Mouse (Mus musculus): ENCODE results near the gene Prrt2. TPM values are rescaled to one million over a fixed set of nuclear protein-coding genes. Genes with fewer than 3 reads are reported as not detected.

The Prrt2 gene
- polyA plus RNA-seq (2015; fragmentation: Nextera tagmentation; extraction: Ambion mirVana), result 2.9 and 3.8 TPM in 2 replicates

GRCm38 (mm10) chr7:127020901-127021562 is at the start of gene Prrt2, which contains the start of gene Gm42742:
Gene Prrt2, minus strand, starts transcription at chr7:127021211.
Gene Gm42742, minus strand, starts transcription at chr7:127021097.
- H3K4me1 ChIP-seq (ENCODE audit: control insufficient read depth, insufficient read depth, low read length), result peaks cover 67% of the 10 kb centered on the region
- H3K4me3 ChIP-seq (ENCODE audit: low read length), result peak within 1 kb of the TSS; percentile 53
- H3K4me2 ChIP-seq (ENCODE audit: low read depth, low read length), result peak within 1 kb of the TSS; percentile 83
- H3K9me3 ChIP-seq (ENCODE audit: control insufficient read depth, low read length), result no peaks in the 10 kb centered on the region
- 1% methylated on average over 35 of the region's 37 CpGs for WGBS
- H3K27ac ChIP-seq (ENCODE audit: low read length), result peak within 1 kb of the TSS; percentile 68
- H3K36me3 ChIP-seq (ENCODE audit: control insufficient read depth, insufficient read depth, low read length), result peaks cover 7% of the 10 kb centered on the region
- ATAC-seq, result no peak
- H3K9ac ChIP-seq (ENCODE audit: low read depth, low read length), result peak within 1 kb of the TSS; percentile 71
- H3K27me3 ChIP-seq (replicated peaks; ENCODE audit: control insufficient read depth, insufficient read depth, low read length), result no peaks in the 10 kb centered on the region

- 69% methylated on average over 4 of the region's 4 CpGs for WGBS
- Histone ChIP-seq H3K9me3 (ENCODE audit: control insufficient read depth, low read length) (no peaks in the 10 kb centered on the region), H3K4me2 (ENCODE audit: low read depth, low read length) (no peak overlapping the region), H3K4me3 (ENCODE audit: low read length) (no peak overlapping the region), H3K36me3 (ENCODE audit: control insufficient read depth, insufficient read depth, low read length) (no peaks in the 10 kb centered on the region), H3K4me1 (ENCODE audit: control insufficient read depth, insufficient read depth, low read length) (no peaks in the 10 kb centered on the region), H3K27me3 (replicated peaks; ENCODE audit: control insufficient read depth, insufficient read depth, low read length) (no peaks in the 10 kb centered on the region), H3K27ac (ENCODE audit: low read length) (no peak overlapping the region), H3K9ac (ENCODE audit: low read depth, low read length) (no peak overlapping the region)
- no peak for ATAC-seq
Measured at GRCm38 (mm10) chr7:127066317-127066716, 45.3 kb upstream of the Prrt2 start.

- no peak overlapping the region for H3K4me2 ChIP-seq (ENCODE audit: low read depth, low read length)
- H3K9ac ChIP-seq (ENCODE audit: low read depth, low read length), result no peak overlapping the region
- no peak overlapping the region for H3K4me3 ChIP-seq (ENCODE audit: low read length)
- no peaks in the 10 kb centered on the region for H3K36me3 ChIP-seq (ENCODE audit: control insufficient read depth, insufficient read depth, low read length)
- H3K9me3 ChIP-seq (ENCODE audit: control insufficient read depth, low read length), result no peaks in the 10 kb centered on the region
- 84% methylated on average over 6 of the region's 6 CpGs for WGBS
- H3K27me3 ChIP-seq (replicated peaks; ENCODE audit: control insufficient read depth, insufficient read depth, low read length), result no peaks in the 10 kb centered on the region
- no peak overlapping the region for H3K27ac ChIP-seq (ENCODE audit: low read length)
- no peaks in the 10 kb centered on the region for H3K4me1 ChIP-seq (ENCODE audit: control insufficient read depth, insufficient read depth, low read length)
- ATAC-seq, result no peak
Measured at GRCm38 (mm10) chr7:127065538-127065937, 44.5 kb upstream of the Prrt2 start.

GRCm38 (mm10) chr7:127055026-127055585 is 34.1 kb upstream of the Prrt2 start:
- 61% methylated on average over 5 of the region's 5 CpGs for WGBS
- Histone ChIP-seq H3K27ac (ENCODE audit: low read length) (no peak overlapping the region), H3K4me3 (ENCODE audit: low read length) (no peak overlapping the region), H3K4me1 (ENCODE audit: control insufficient read depth, insufficient read depth, low read length) (no peaks in the 10 kb centered on the region), H3K9me3 (ENCODE audit: control insufficient read depth, low read length) (no peaks in the 10 kb centered on the region), H3K36me3 (ENCODE audit: control insufficient read depth, insufficient read depth, low read length) (no peaks in the 10 kb centered on the region), H3K9ac (ENCODE audit: low read depth, low read length) (no peak overlapping the region), H3K4me2 (ENCODE audit: low read depth, low read length) (no peak overlapping the region), H3K27me3 (replicated peaks; ENCODE audit: control insufficient read depth, insufficient read depth, low read length) (0 out of 2 replicates have a peak, but pooled peaks cover 4% of the 10 kb centered on the region)
- ATAC-seq, result no peak

GRCm38 (mm10) chr7:127041851-127042672 is 21.1 kb upstream of the Prrt2 start, which contains the start of gene Kif22:
Gene Kif22, minus strand, starts transcription at chr7:127042471.
- WGBS, result under 1% methylated on average over 53 of the region's 53 CpGs
- ATAC-seq, result peak; percentile 90
- peak within 1 kb of the TSS; percentile 68 for H3K4me2 ChIP-seq (ENCODE audit: low read depth, low read length)
- H3K9ac ChIP-seq (ENCODE audit: low read depth, low read length), result peak within 1 kb of the TSS; percentile 84
- H3K27ac ChIP-seq (ENCODE audit: low read length), result peak within 1 kb of the TSS; percentile 77
- peak within 1 kb of the TSS; percentile 84 for H3K4me3 ChIP-seq (ENCODE audit: low read length)
- no peaks in the 10 kb centered on the region for H3K9me3 ChIP-seq (ENCODE audit: control insufficient read depth, low read length)
- no peaks in the 10 kb centered on the region; the same call in 1 of the 2 replicates for H3K36me3 ChIP-seq (ENCODE audit: control insufficient read depth, insufficient read depth, low read length)
- peaks cover 12% of the 10 kb centered on the region for H3K4me1 ChIP-seq (ENCODE audit: control insufficient read depth, insufficient read depth, low read length)
- no peaks in the 10 kb centered on the region for H3K27me3 ChIP-seq (replicated peaks; ENCODE audit: control insufficient read depth, insufficient read depth, low read length)

GRCm38 (mm10) chr7:127031244-127031643 is 10.2 kb upstream of the Prrt2 start:
- no peaks in the 10 kb centered on the region for H3K9me3 ChIP-seq (ENCODE audit: control insufficient read depth, low read length)
- no peak overlapping the region for H3K4me3 ChIP-seq (ENCODE audit: low read length)
- H3K27ac ChIP-seq (ENCODE audit: low read length), result no peak overlapping the region
- ATAC-seq, result no peak
- WGBS, result 74% methylated on average over 1 of the region's 1 CpGs
- H3K4me1 ChIP-seq (ENCODE audit: control insufficient read depth, insufficient read depth, low read length), result peaks cover 7% of the 10 kb centered on the region
- H3K27me3 ChIP-seq (replicated peaks; ENCODE audit: control insufficient read depth, insufficient read depth, low read length), result no peaks in the 10 kb centered on the region
- no peak overlapping the region for H3K4me2 ChIP-seq (ENCODE audit: low read depth, low read length)
- peaks cover 12% of the 10 kb centered on the region; the same call in 1 of the 2 replicates for H3K36me3 ChIP-seq (ENCODE audit: control insufficient read depth, insufficient read depth, low read length)
- no peak overlapping the region for H3K9ac ChIP-seq (ENCODE audit: low read depth, low read length)

GRCm38 (mm10) chr7:127030172-127030571 is 9.2 kb upstream of the Prrt2 start:
- no peak overlapping the region for H3K27ac ChIP-seq (ENCODE audit: low read length)
- peaks cover 7% of the 10 kb centered on the region for H3K4me1 ChIP-seq (ENCODE audit: control insufficient read depth, insufficient read depth, low read length)
- no peak overlapping the region for H3K4me2 ChIP-seq (ENCODE audit: low read depth, low read length)
- H3K36me3 ChIP-seq (ENCODE audit: control insufficient read depth, insufficient read depth, low read length), result peaks cover 12% of the 10 kb centered on the region; the same call in 1 of the 2 replicates
- ATAC-seq, result no peak
- WGBS, result 93% methylated on average over 1 of the region's 1 CpGs
- H3K9me3 ChIP-seq (ENCODE audit: control insufficient read depth, low read length), result no peaks in the 10 kb centered on the region
- H3K9ac ChIP-seq (ENCODE audit: low read depth, low read length), result no peak overlapping the region
- H3K4me3 ChIP-seq (ENCODE audit: low read length), result no peak overlapping the region
- H3K27me3 ChIP-seq (replicated peaks; ENCODE audit: control insufficient read depth, insufficient read depth, low read length), result no peaks in the 10 kb centered on the region

- peak; percentile 0; the same call in 1 of the 2 replicates for ATAC-seq
- Histone ChIP-seq H3K27me3 (replicated peaks; ENCODE audit: control insufficient read depth, insufficient read depth, low read length) (no peaks in the 10 kb centered on the region), H3K4me1 (ENCODE audit: control insufficient read depth, insufficient read depth, low read length) (peaks cover 23% of the 10 kb centered on the region), H3K9ac (ENCODE audit: low read depth, low read length) (peak overlapping the region; percentile 99), H3K27ac (ENCODE audit: low read length) (peak overlapping the region; percentile 95), H3K4me3 (ENCODE audit: low read length) (peak overlapping the region; percentile 69), H3K36me3 (ENCODE audit: control insufficient read depth, insufficient read depth, low read length) (peaks cover 16% of the 10 kb centered on the region), H3K4me2 (ENCODE audit: low read depth, low read length) (peak overlapping the region; percentile 69), H3K9me3 (ENCODE audit: control insufficient read depth, low read length) (no peaks in the 10 kb centered on the region)
- WGBS, result 49% methylated on average over 8 of the region's 8 CpGs
Measured at GRCm38 (mm10) chr7:127027885-127028284, 6.9 kb upstream of the Prrt2 start.
